Mouse (Mus musculus) hindbrain, embryonic 15.5 days (tissue): ENCODE measurements around the gene Tex28. TPM values are rescaled to one million over a fixed set of nuclear protein-coding genes. Genes with fewer than 3 reads are reported as not detected.
"Not testable (repeated sequence)": the region's sequence is repeated elsewhere in the genome, so short reads cannot be mapped to it uniquely, and the experiment has no call there.

Source experiments
- ATAC-seq: fragments of 200-750 bp; cut with Nextera tagmentation; 2 replicates; pipeline ENCODE4 v1.8.0; 2017; ENCODE audit warnings: low read depth, moderate number of reproducible peaks, moderate TSS enrichment; ENCODE audit not compliant: low FRiP score
- H3K27ac ChIP-seq: fragments of 300-500 bp; sonication (generic); replicated peaks from 2 replicates; pipeline ENCODE4 v1.5.1; 2015; ENCODE audit warnings: mild to moderate bottlenecking, inconsistent platforms
- H3K27me3 ChIP-seq: fragments of 300-500 bp; sonication (generic); 2 replicates; pipeline ENCODE4 v1.6.1; 2015; ENCODE audit warnings: control low read depth, inconsistent platforms
- H3K36me3 ChIP-seq: fragments of 300-500 bp; sonication (generic); 2 replicates; pipeline ENCODE4 v1.6.1; 2015; ENCODE audit warnings: control low read depth, inconsistent platforms
- H3K4me1 ChIP-seq: fragments of 300-500 bp; sonication (generic); replicated peaks from 2 replicates; pipeline ENCODE4 v1.6.1; 2015; ENCODE audit warnings: control low read depth, inconsistent platforms
- H3K4me2 ChIP-seq: fragments of 300-500 bp; sonication (generic); 2 replicates; pipeline ENCODE4 v1.6.1; 2015; ENCODE audit warnings: moderate library complexity, mild to moderate bottlenecking, inconsistent platforms
- H3K4me3 ChIP-seq: fragments of 300-500 bp; sonication (generic); 2 replicates; pipeline ENCODE4 v1.5.1; 2015; ENCODE audit warnings: mild to moderate bottlenecking, inconsistent platforms
- H3K9ac ChIP-seq: fragments of 300-500 bp; sonication (generic); 2 replicates; pipeline ENCODE4 v1.6.1; 2015; ENCODE audit warnings: inconsistent platforms
- H3K9me3 ChIP-seq: fragments of 300-500 bp; sonication (generic); 2 replicates; pipeline ENCODE4 v1.6.1; 2016; ENCODE audit warnings: control low read depth, inconsistent platforms
- WGBS: fragments of 180-500 bp; shearing (Covaris S2); methylation state at CpG from one replicate; pipeline ENCODE4 v1.1.7; 2015; 5-methylcytosine and 5-hydroxymethylcytosine counted together
- polyA plus RNA-seq: library from polyadenylated mRNA; unstranded; fragments of >200 nt; fragmentation: Nextera tagmentation; extraction: Ambion mirVana; gene quantifications from 2 replicates; pipeline ENCODE4 v1.2.1, GENCODE M21; 2015

The Tex28 gene
- polyA plus RNA-seq: not detected in 2 replicates

- ATAC-seq: no peak
- H3K4me1 ChIP-seq: no peaks in the 10 kb centered on the region
- WGBS: 97% methylated on average over 1 of the region's 1 CpGs
Observed at GRCm38 (mm10) chrX:74167738-74168137, at the start of gene Tex28. Gene Tex28 (minus strand): TSS chrX:74167838.

GRCm38 (mm10) chrX:74203556-74203955 lies 35.9 kb upstream of the Tex28 start:
- H3K36me3 ChIP-seq: no peaks in the 10 kb centered on the region
- H3K9ac ChIP-seq: no peak overlapping the region
- H3K4me2 ChIP-seq: no peak overlapping the region
- no peak overlapping the region for H3K27ac ChIP-seq
- no peak overlapping the region for H3K4me3 ChIP-seq
- WGBS: 94% methylated on average over 2 of the region's 2 CpGs
- no peaks in the 10 kb centered on the region for H3K27me3 ChIP-seq
- no peaks in the 10 kb centered on the region for H3K4me1 ChIP-seq
- no peaks in the 10 kb centered on the region for H3K9me3 ChIP-seq
- ATAC-seq: no peak

More at GRCm38 (mm10) chrX:74167738-74168137, at the start of gene Tex28:
- Histone ChIP-seq H3K9me3 (no peaks in the 10 kb centered on the region), H3K27ac (no peak within 1 kb of the TSS), H3K9ac (no peak within 1 kb of the TSS), H3K27me3 (no peaks in the 10 kb centered on the region), H3K36me3 (no peaks in the 10 kb centered on the region), H3K4me2 (no peak within 1 kb of the TSS), H3K4me3 (no peak within 1 kb of the TSS)

GRCm38 (mm10) chrX:74176959-74177358 lies 9.3 kb upstream of the Tex28 start, which contains the start of gene Tktl1:
Gene Tktl1 (plus strand): TSS chrX:74177259.
- H3K27ac ChIP-seq: no peak within 1 kb of the TSS
- H3K36me3 ChIP-seq: no peaks in the 10 kb centered on the region
- H3K4me3 ChIP-seq: no peak within 1 kb of the TSS
- H3K27me3 ChIP-seq: no peaks in the 10 kb centered on the region
- H3K4me2 ChIP-seq: no peak within 1 kb of the TSS
- no peaks in the 10 kb centered on the region for H3K4me1 ChIP-seq
- ATAC-seq: no peak
- H3K9me3 ChIP-seq: no peaks in the 10 kb centered on the region
- H3K9ac ChIP-seq: no peak within 1 kb of the TSS
- WGBS: 91% methylated on average over 17 of the region's 17 CpGs

- 17% methylated on average over 1 of the region's 1 CpGs for WGBS
- ATAC-seq: not testable (repeated sequence)
Observed at GRCm38 (mm10) chrX:74135263-74135662, 32.4 kb downstream of the Tex28 start, which contains the start of gene Mecp2. Gene Mecp2 (minus strand): TSS chrX:74135363.

GRCm38 (mm10) chrX:74127164-74127563 lies 40.5 kb downstream of the Tex28 start, which contains the start of gene Opn1mw:
Gene Opn1mw (plus strand): TSS chrX:74127464.
- H3K36me3 ChIP-seq: no peaks in the 10 kb centered on the region

More at GRCm38 (mm10) chrX:74135263-74135662, 32.4 kb downstream of the Tex28 start, which contains the start of gene Mecp2:
- not testable (repeated sequence) for H3K4me3 ChIP-seq, H3K27me3 ChIP-seq, H3K27ac ChIP-seq, H3K9me3 ChIP-seq, H3K9ac ChIP-seq, H3K4me2 ChIP-seq, H3K4me1 ChIP-seq, H3K36me3 ChIP-seq

GRCm38 (mm10) chrX:74124975-74125374 lies 42.7 kb downstream of the Tex28 start:
- no peak overlapping the region for H3K4me2 ChIP-seq
- no peak overlapping the region for H3K9ac ChIP-seq
- H3K27me3 ChIP-seq: no peaks in the 10 kb centered on the region
- ATAC-seq: no peak
- 66% methylated on average over 2 of the region's 2 CpGs for WGBS
- H3K27ac ChIP-seq: no peak overlapping the region
- no peaks in the 10 kb centered on the region for H3K9me3 ChIP-seq
- H3K4me1 ChIP-seq: no peaks in the 10 kb centered on the region
- no peaks in the 10 kb centered on the region for H3K36me3 ChIP-seq
- no peak overlapping the region for H3K4me3 ChIP-seq

More at GRCm38 (mm10) chrX:74127164-74127563, 40.5 kb downstream of the Tex28 start, which contains the start of gene Opn1mw:
- Histone ChIP-seq H3K4me3 (no peak within 1 kb of the TSS), H3K4me1 (no peaks in the 10 kb centered on the region), H3K4me2 (no peak within 1 kb of the TSS), H3K27me3 (no peaks in the 10 kb centered on the region), H3K27ac (no peak within 1 kb of the TSS), H3K9ac (no peak within 1 kb of the TSS), H3K9me3 (no peaks in the 10 kb centered on the region)
- no peak for ATAC-seq

GRCm38 (mm10) chrX:74115511-74115910 lies 52.1 kb downstream of the Tex28 start:
- Histone ChIP-seq H3K4me1 (no peaks in the 10 kb centered on the region), H3K9ac (no peak overlapping the region), H3K27me3 (no peaks in the 10 kb centered on the region), H3K36me3 (no peaks in the 10 kb centered on the region), H3K9me3 (no peaks in the 10 kb centered on the region), H3K27ac (no peak overlapping the region), H3K4me2 (peak overlapping the region; percentile 49), H3K4me3 (peak overlapping the region; percentile 29)
- WGBS: 16% methylated on average over 10 of the region's 10 CpGs
- peak; percentile 66; the same call in 1 of the 2 replicates for ATAC-seq

- no peak for ATAC-seq
- Histone ChIP-seq H3K27me3 (no peaks in the 10 kb centered on the region), H3K36me3 (no peaks in the 10 kb centered on the region), H3K4me2 (no peak overlapping the region), H3K27ac (no peak overlapping the region), H3K9ac (no peak overlapping the region), H3K4me3 (no peak overlapping the region), H3K9me3 (no peaks in the 10 kb centered on the region), H3K4me1 (no peaks in the 10 kb centered on the region)
Observed at GRCm38 (mm10) chrX:74114036-74114435, 53.6 kb downstream of the Tex28 start.

- Histone ChIP-seq H3K27me3 (no peaks in the 10 kb centered on the region), H3K9me3 (no peaks in the 10 kb centered on the region), H3K27ac (no peak overlapping the region), H3K4me3 (no peak overlapping the region), H3K4me2 (no peak overlapping the region), H3K4me1 (no peaks in the 10 kb centered on the region), H3K36me3 (no peaks in the 10 kb centered on the region), H3K9ac (no peak overlapping the region)
- no peak for ATAC-seq
- 51% methylated on average over 3 of the region's 3 CpGs for WGBS
Observed at GRCm38 (mm10) chrX:74108747-74109146, 58.9 kb downstream of the Tex28 start.

- ATAC-seq: no peak
Observed at GRCm38 (mm10) chrX:74105916-74106315, 61.7 kb downstream of the Tex28 start.

GRCm38 (mm10) chrX:74103457-74104188 lies 64.0 kb downstream of the Tex28 start:
- Histone ChIP-seq H3K9ac (no peak overlapping the region), H3K36me3 (no peaks in the 10 kb centered on the region), H3K27ac (no peak overlapping the region), H3K9me3 (no peaks in the 10 kb centered on the region), H3K4me2 (no peak overlapping the region), H3K27me3 (no peaks in the 10 kb centered on the region), H3K4me1 (no peaks in the 10 kb centered on the region), H3K4me3 (no peak overlapping the region)
- WGBS: 67% methylated on average over 4 of the region's 4 CpGs
- no peak for ATAC-seq

More at GRCm38 (mm10) chrX:74105916-74106315, 61.7 kb downstream of the Tex28 start:
- Histone ChIP-seq H3K4me3 (no peak overlapping the region), H3K36me3 (no peaks in the 10 kb centered on the region), H3K27ac (no peak overlapping the region), H3K4me1 (no peaks in the 10 kb centered on the region), H3K9ac (no peak overlapping the region), H3K9me3 (no peaks in the 10 kb centered on the region), H3K27me3 (no peaks in the 10 kb centered on the region), H3K4me2 (no peak overlapping the region)
- 54% methylated on average over 2 of the region's 2 CpGs for whole genome bisulfite sequencing
